Mouse (Mus musculus): Measurements from ENCODE around the gene Pigyl.
A peak's percentile ranks its signal among the peaks of the same experiment; 100 is the strongest.

Gene Pigyl

GRCm38 (mm10) chr9:22139746-22140145, 16.9 kb upstream of the Pigyl start:
- DNase-seq = no peak

DNA sequence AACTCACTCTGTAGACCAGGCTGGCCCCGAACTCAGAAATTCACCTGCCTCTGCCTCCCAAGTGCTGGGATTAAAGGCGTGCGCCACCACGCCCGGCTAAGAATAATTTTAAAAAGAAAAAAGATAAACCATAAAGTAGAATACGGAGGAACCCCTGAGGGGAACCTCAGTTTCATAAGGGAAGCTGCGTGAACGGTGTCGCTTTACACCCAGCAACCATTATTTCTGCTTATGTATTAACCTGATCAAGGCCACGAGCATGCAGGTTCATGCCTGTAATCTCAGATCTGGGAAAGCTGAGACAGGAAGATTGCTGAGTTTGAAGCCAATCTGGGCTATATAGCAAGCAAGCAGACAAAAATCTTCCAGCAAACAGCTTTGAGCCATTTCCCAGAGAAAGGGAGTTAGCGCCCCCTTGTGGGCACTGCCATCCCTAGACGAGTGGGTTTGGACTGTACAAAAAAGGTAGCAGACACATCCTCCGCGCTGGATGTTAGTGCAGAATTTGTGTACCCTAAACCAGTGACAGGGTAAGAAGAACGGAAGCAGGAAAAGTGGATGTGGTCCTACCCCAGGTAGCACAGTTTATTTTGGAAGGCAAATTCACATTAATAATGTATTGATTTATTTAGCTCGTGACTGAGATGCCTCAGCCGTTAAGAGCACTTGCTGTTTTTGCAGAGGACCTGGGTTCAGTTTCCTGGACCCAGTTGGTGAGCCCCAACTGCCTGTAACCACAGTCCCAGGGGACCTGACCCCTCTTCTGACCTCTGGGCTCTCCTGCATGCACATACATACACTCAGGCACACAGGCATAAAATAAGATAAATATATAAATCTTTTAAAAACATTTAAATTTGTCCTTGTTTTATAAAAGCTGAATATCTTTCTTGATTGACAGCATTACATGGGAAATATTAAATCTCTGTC, 13.3 kb upstream of the Pigyl start:
- DNase-seq = peak; percentile 70 to 89

- DNase-seq = no peak
Measured at GRCm38 (mm10) chr9:22144304-22144965, 12.2 kb upstream of the Pigyl start.

DNA sequence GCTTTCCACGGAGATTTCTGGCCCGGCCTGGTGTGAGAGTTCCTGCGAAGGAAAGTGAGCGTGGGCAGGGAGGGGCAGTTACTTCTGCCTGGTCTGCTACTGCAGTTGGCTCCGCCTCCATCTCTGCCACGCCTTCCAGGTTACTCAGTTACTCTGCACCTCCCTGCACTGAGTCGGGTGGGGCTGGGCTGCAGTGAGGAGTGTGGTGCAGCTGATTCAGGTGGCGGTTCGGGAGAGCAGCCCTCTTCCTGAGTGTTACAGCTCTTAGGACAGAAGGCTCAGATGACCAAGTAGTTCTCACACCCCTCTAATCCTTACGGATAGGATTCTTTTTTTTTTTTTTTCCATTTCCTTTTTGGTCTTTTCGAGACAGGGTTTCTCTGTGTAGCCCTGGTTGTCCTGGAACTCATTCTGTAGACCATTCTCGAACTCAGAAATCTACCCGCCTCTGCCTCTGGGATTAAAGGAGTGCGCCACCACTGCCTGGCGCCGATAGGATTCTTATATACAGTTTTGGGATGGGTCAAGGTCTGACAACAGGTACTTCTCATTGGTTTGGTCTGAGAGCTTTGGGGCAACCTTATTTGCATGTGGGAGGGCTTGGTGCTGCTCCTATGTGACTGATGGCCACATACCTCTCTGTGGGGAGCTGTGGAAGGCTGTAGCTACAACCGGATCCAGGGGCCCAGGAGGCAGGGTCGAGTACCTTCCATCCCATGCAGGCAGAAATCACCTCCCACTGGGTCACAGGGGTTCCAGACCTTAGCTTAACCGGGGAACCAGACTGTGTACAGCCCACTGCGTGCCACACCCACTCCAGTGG, 7.0 kb upstream of the Pigyl start:
- peak; percentile 70 to 76 for DNase-seq

DNA sequence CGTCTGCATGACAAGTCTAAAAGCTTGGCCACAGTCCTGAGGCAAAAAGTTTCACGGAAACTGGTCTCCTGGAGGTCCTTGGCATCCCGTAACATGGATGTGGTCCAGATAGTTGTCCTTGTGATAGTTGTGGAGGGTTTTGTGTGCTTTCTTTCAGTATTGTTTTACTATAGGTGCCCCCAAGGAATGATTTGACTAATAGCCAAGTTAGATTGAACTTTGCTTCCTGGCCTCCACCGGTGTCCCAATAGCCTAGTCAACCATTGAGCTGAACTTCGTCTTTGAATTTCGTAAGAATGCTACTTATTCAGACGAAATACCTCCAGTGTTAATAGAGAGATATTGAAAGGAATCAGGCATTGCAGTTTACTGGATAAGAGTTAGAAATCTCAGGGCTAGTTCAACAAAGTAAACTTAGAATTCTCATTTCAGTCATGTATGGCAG, 6.4 kb upstream of the Pigyl start:
- peak in 1 of 2 experiments; percentile 67 for DNase-seq

DNA sequence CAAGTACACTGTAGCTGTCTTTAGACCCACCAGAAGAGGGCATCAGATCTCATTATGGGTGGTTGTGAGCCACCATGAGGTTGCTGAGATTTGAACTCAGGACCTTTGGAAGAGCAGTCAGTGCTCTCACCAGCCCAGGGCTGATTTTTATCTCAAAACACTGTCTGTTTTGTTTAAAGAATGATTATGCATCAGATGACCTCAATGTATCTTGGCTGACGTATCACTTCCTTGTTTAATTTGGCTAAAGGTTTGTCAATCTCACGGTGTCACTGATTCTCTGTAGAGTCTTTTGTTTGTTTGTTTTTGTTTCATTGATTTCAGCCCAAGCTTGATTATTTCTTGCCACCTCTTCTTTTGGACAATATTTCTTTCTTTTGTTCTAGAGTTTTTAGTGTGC, 5.7 kb upstream of the Pigyl start:
- no peak for DNase-seq

DNA sequence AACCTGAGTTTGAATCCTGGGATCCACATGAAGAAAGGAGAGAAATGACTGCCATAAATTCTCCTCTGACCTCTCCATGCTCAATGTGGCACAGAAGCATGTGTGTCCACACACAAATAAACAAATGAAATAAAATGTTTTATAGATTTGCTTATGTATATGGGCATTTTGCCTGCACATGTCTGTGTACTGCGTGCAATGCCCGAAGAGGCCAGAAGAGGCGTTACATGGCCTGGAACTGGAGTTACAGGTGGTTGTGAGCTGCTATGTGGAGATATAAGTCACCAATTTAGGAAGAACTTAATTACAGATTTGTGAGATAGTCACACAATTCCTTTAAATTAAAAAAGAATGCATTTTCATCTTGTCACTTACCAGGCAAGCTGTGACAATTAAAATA, 2.8 kb upstream of the Pigyl start:
- DNase-seq = no peak

GRCm38 (mm10) chr9:22155614-22156013, 1.0 kb upstream of the Pigyl start:
- DNase-seq = peak; percentile 51 to 67

DNA sequence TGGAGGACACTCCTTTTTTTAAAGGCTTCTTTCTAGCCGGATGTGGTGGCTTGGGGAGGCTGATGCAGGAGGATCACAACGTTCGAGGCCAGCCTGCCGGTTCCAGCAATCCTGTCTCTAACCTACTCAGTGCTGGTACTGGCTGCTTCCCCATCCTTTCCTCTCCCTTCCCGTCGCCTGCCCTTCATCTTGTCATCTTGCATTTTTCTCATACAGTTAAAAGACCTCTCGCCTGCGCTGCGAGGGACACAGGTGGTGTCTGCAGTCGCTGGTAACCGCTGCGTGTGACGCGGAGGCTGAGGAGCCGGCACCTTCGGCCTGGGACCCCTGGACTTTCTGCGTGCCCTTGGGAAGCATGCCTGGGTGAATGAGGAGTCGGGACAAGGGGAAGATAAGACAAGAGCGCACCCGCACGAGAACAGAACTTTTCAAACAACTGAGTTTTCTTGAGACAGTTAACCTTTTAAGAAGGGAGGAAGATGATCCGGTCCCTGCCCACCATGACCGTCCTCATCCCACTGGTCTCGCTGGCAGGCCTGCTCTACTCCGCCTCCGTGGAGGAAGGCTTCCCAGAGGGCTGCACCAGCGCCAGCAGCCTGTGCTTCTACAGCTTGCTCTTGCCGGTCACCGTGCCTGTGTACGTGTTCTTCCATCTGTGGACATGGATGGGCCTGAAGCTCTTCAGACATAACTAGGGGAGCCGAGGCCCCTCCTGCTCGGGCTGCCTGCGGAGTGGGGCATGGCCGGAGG, 1.0 kb downstream of the Pigyl start:
- no peak for DNase-seq

GRCm38 (mm10) chr9:22161299-22161698, 4.7 kb downstream of the Pigyl start:
- no peak for DNase-seq

- no peak for DNase-seq
Measured at GRCm38 (mm10) chr9:22162305-22162704, 5.7 kb downstream of the Pigyl start.

GRCm38 (mm10) chr9:22162912-22163311, 6.3 kb downstream of the Pigyl start:
- DNase-seq = no peak

- DNase-seq = no peak
Measured at GRCm38 (mm10) chr9:22164711-22165668, 8.3 kb downstream of the Pigyl start.

- DNase-seq = no peak
Measured at GRCm38 (mm10) chr9:22165964-22166363, 9.3 kb downstream of the Pigyl start.

DNA sequence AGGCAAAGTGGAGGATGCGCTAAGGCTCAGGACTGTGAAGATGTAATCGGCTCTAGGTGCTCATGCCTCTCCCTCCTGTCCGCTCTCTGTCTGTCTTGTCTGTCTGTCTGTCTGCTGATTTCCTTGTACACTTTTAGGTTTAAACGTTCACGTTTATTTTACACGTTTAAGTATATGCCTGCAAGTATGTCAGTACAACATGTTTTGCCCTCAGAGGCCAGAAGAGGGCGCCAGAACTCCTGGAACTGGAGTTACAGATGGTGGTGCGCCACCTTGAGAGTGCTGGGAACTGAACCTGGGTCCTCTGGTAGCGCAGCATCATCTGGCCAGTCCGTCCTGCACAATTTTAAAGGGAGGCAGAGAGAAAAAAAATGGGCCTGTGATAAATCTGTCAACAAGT, 10.0 kb downstream of the Pigyl start:
- DNase-seq = no peak

DNA sequence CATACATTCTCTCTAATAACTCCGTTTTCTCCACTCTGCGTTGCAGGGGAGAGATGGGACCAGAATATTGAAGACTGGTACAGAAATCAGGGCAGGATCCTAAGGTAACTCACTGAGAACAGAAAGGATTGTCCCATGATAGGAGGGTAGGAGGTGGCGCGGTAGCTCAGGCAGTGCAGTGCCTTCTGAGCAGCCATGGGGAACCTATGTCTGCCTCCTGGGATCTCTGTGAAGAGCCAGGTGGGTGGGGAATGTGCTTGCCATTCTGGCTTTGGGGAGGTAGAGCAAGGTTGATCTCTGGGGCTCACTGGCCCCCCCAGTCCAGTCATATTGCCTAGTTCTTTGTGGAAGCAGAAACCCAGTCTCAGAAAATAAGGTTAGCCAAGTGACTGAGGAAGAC, 11.1 kb downstream of the Pigyl start:
- no peak for DNase-seq

DNA sequence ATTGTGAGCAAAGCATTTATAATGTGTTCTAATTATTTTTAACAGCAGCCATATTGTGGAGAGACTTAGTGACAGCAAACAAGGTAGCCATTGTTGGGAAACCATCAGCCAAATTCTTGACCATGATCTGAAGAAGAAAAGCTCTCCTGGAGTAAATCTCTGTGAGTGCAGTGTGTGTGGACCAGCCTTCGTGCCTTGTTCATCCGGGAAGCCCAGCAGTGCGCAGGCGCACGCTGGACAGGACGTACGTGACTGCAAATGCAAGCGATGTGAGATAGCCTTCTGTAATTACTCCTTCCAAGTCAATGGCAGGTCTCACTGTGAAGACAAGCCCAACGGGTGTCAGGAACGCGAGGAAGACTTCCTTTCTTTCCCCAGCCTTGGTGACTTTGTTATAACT, 12.7 kb downstream of the Pigyl start:
- DNase-seq = no peak

- DNase-seq = no peak
Measured at GRCm38 (mm10) chr9:22172318-22172717, 15.7 kb downstream of the Pigyl start.

- DNase-seq = peak; percentile 11 to 25
Measured at GRCm38 (mm10) chr9:22188025-22188611, 31.5 kb downstream of the Pigyl start, which contains the start of gene Zfp872. Zfp872 (plus strand) TSS chr9:22188090.

DNA sequence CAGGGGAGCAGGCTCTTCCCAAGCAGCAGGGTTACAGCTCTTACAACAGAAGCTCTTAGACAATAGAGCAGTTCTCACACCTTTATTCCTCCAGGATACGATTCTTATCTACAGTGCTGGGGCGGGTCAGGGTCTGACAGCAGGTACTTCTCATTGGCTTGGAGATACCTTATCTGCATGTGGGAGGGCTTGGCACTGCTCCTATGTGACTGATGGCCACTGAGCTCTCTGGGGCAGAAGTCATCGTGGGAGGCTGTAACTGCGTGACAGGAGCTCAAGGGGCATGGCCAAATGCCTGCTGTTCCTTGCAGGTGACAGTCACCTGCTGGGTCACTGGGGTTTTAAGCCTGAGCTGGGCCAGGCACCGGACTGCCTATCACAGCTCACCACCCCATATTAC, 39.8 kb downstream of the Pigyl start:
- no peak for DNase-seq

All from kidney, adult 8-10 months (tissue).